Mouse (Mus musculus) cerebellum, adult 8-10 months (tissue): ENCODE measurements around the gene Slc25a20.
"Not testable (repeated sequence)": the region's sequence is repeated elsewhere in the genome, so short reads cannot be mapped to it uniquely, and the experiment has no call there.

Experiments
- DNase-seq: peaks from one replicate; pipeline ENCODE4 v3.0.0; 2022

Slc25a20 gene

DNA sequence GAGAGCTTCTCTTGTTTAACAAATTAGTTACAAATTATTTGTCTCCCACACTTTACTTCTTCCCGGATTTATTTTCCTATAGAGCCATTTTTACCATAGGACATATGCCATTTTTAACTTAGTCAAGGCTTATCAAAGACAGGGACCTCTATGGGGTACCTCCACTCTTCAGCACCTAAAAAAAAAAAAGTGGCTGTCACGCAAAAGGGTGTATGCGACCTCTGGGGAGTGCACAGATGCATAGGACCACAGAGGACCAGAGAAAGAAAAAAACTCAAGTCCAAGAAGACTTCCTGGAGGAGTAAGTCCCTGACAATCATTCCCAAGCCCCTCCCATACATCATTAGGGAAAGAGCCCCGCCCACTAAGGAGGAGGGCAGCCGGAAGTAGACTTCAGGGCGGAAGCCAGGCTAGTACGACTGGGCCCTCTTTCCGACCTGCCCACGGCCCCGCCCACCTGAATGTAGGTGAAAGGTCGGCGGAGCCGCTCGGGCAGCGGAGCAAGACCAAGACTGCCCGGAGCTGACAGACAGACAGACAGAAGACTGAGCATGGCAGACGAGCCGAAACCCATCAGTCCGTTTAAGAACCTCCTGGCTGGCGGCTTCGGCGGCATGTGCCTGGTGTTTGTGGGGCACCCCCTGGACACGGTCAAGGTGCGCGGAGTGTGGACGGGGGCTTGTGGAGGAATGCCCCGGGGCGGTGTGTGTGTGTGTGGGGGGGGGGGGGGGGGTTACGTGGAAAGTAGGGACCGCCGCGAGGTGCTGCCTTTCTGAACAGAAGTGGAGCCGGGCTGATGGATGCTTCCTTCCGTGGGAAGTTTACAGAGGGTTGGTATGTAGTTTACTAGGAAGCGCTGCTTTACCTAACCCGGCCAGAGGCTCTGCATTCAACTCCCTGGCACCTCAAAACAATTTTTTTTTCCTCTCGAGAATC, at the start of gene Slc25a20:
Gene Slc25a20 (plus strand): TSS at position 412 of the 936 bp plus-strand sequence.
- peak; percentile 60 for DNase-seq

DNA sequence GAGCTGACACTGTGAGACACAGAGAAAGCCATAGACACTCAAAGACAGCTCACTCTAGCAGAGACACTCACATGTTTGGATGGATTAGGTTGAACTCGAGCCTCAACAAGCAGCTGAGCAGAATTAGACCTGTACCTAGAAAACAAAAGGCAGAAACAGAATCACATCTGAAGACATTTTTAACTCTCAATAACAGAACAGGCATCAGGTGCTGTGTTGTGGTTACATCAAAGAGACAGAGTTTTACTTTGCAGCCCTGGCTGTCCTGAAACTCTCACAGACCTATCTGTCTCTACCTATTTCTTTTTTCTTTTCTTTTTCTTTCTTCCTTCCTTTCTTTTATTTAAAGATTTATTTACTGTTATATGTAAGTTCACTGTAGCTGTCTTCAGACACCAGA, 44.6 kb upstream of the Slc25a20 start:
- no peak for DNase-seq

DNA sequence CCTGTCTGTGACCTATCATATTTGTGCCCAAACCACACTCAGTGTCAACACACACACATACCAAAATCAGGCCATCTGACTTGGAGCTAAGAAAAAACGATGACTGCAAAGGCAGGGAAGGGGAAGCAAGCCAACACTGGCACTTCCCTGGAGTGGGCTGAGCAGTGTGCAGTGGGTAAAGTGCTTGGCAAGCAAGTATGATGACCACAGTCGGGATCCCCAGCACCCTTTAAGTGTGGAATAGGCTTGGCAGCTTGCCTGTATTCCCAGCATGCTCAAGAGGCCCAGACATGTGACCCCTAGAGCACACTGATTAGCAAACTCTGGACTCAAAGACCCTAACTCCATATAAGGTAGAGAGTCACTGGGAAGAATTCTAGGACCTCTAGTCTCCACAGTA, 35.4 kb upstream of the Slc25a20 start:
- no peak for DNase-seq

DNA sequence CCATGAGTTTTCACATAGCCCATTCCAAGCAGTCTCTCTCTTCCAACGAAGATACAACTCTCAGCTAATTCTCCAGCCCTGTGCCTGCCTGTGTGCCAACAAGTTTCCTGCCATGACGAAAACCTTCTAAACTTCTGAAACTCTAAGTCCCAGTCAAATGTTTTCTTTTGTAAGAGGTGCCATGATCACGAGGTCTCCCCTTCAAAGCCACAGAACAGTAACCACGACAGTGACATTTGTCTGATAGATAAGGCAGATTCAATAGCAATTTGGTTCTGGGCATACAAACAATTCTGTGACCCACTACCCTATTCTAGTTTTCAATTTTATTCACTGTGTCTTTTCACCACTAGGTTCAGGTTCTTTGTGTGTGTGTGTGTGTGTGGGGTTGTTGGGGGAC, 33.7 kb upstream of the Slc25a20 start:
- no peak for DNase-seq

DNA sequence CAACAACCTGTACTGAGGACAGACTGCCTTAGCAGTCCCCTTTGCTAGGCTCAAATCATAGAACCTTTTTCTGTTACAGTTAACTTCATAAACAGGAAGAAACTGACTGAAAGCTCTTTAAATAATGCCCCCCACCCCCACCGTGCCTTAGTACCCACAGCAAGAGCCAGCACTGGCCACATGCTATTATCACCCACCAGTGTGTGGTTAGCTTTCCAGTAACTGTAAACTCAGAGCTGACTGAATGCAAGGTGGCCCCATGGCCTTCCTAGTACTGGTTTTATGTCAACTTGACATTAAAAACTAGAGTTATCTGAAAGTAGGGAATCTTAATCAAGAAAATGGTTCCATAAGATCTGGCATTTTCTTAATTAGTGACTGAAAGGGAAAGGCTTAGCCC, 31.2 kb upstream of the Slc25a20 start:
- DNase-seq = no peak

DNA sequence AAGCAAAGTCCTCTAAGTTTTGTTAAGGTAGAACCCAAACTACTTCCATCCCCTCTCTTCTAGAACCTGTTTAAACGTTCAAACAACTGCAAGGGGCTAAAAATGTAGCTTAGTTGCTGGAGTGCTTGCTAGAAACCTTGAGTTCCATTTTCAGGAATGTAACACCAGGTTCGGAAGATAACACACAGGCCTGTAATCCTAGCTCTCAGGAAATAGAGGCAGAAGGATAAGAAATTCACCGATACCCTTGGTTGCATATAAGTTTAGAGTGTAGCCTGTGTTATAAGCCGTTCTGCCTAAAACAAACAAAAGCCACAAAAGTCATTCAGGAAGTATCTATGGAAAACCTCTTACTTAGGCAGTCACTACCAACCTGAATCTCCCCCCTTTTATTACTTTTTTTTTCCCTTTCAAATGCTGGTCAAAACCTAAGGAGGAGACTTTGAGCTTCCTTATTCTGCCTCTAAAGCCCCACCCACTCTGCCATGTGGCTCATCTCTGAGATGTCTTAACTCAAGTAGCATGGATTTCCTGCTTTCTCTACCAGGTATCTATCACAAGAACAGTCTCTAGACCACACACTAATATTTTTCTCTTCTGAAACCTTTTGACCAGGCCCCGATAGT, 30.1 kb upstream of the Slc25a20 start:
- DNase-seq = no peak

DNA sequence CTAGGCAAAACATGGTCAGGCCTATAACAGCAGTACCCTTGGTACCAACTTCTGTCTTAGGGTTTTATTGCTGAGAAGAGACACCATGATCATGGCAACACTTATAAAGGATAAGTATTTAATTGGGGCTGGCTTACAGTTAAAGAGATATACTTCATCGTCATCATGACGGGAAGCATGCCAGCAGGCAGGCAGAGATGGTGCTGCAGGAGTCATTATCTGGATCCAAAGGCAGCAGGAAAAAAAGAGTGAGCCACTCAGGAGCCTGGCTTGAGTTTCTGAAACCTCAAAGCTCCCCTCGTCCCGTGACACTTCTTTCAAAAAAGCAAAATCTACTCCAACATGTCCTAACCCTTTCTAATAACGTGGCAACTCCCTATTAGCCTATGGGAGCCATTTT, 29.5 kb upstream of the Slc25a20 start:
- DNase-seq = no peak

DNA sequence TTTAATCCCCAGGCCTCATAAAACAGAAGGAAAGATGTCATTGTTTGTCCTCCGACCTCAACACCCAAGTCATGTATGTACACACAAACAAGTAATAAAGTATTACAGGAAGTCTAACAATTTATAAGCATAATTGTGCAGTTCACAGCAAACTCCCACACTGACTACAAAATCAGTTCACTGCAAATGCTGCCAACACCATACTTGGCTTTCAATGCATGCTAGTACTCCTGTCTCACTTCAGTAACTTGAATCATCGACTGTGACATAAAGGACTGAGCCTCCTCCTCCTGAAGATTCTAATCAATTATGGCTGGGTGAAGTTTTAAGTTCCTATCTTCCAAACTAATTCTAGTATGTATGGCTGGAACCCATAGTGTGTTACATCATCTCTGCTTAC, 28.0 kb upstream of the Slc25a20 start:
- DNase-seq = no peak

DNA sequence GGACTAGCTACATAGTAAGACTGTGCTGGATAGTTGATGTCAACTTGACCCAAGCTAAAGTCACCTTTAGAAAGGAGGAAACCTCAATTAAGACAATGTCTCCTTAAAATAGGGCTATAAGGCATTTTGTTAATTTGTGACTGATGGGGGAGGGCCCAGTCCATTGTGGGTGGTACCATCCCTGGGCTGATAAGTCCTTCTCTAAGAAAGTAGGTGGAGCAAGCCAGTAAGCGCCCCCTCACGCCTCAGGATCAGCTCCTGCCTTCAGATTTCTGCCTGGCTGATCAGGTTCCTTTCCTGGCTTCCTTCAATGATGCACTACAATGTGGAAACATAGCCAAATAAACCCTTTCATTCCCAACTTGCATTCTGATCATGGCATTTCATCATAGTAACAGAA, 26.5 kb upstream of the Slc25a20 start:
- DNase-seq = no peak

DNA sequence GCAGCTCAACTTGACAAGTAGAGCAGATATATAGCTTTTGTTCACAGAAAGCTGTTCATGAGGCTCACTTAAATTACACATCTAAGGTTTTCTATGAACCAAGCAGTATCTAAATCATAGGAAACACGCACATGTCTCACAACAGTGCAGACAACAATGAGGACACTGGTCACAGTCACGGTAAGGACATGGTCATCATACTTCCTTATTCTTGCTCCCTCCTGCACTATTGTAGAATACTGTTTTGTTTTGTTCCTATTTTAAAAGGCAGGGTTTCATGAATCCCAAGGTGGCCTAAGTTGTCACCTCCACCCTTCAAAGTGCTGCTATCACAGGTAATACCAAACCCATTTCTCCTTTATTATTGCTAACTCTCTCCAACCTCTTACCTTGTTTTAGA, 22.1 kb upstream of the Slc25a20 start:
- no peak for DNase-seq

DNA sequence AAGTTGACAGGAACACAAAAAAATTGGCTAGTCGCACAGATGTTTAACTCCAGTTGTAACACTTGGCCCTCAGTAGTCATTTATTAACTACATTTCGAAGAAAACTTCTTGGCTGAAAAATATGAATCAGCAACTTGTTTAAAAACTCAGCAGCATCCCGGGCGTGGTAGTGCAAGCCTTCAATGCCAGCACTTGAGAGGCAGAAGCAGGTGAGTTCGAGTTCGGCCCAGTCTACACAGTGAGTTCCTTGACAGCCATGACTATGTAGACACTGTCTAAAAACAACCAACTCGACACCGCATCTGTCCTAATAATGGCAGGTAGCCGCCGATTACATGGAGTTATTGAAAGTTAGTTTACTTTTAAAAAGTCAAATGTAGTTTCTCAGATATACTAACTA, 13.7 kb upstream of the Slc25a20 start:
- no peak for DNase-seq

DNA sequence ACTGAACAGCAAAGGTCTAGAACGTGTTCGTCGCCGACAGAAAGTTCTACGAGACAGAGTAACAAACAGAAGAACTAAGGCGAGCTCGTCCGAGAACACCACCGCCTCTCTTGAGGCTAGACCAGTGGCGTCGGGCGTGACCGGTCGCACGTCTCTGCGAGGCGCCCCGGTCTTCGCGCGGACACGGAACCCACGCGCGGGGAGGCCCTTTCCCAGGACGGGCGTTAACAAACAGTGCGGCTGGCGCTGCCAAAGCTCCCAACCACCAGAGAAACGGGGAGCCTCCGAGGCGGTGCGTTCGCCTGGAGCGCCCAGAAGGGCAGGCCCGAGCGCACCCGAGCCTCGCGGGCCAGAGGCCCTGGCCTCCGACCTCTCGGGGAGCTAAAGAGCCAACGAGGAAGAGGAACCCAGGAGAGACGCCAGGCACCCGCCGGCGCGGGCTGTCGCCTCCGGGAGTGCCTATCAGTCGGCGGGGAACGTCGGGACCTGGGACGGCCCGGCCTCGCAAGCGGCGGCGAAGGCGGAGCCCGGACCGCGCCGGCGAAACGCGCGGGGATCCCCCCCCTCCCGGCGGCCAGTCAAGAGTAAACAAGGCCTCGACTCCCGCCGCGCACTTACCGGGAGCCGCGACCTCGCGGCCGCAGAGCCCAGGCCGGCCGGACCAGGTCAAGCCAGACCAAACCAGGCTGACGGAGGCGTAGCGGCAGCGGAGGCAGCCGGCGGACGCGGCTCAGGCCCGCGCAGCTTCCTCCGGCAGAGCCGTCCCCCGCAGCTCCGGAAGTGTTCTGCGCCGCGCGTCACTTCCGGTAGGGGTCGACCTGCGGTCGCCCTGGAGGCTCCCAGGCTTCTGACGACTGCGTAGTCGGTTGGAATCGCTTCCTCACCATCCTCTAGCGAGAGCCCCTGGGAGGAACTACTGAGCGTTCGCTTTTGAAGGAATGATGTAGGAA, 13.0 kb upstream of the Slc25a20 start, which contains the start of gene Arih2:
Gene Arih2 (minus strand): TSS at position 776 of the 950 bp plus-strand sequence.
- peak; percentile 90 for DNase-seq

DNA sequence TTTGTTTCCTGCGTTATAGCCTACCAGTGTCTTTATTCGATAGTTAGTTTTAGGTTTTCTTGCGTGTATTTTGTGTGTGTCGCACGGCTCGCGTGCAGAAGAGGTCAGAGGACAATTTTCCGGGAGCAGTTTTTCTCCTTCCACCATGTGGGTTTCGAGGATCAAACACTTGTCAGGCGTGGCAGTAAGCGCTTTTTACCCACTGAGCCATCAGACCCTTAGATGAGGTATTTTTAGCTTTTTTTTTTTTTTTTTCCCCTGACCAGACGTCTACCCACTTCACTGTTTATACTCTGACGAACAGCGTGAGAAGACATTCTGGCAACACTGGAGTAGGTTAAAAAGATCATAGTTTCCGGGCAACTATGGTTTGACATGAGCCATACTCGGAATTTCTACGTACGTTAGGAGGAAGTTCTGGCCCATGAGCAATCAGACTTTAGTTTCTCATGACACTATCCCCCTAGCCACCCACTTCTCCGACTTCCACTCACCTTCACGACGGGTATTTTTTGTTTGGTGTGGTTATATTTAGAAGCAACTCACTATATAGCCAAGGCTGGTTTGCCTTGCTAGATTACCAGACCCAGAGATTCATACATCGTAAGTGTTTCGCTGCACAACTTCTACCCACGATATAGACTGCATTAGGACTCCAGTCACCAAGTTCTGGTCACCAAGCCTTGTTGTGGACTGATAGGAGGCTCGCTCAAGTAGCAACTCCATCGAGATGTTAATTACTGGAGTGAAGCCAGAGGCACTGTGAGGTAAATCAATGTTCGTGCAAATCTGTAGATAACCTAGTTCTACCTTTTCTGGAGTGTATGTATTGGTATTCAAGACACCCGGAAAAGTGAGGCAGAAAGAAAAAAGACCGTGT, 12.1 kb upstream of the Slc25a20 start:
- DNase-seq = peak; percentile 23

DNA sequence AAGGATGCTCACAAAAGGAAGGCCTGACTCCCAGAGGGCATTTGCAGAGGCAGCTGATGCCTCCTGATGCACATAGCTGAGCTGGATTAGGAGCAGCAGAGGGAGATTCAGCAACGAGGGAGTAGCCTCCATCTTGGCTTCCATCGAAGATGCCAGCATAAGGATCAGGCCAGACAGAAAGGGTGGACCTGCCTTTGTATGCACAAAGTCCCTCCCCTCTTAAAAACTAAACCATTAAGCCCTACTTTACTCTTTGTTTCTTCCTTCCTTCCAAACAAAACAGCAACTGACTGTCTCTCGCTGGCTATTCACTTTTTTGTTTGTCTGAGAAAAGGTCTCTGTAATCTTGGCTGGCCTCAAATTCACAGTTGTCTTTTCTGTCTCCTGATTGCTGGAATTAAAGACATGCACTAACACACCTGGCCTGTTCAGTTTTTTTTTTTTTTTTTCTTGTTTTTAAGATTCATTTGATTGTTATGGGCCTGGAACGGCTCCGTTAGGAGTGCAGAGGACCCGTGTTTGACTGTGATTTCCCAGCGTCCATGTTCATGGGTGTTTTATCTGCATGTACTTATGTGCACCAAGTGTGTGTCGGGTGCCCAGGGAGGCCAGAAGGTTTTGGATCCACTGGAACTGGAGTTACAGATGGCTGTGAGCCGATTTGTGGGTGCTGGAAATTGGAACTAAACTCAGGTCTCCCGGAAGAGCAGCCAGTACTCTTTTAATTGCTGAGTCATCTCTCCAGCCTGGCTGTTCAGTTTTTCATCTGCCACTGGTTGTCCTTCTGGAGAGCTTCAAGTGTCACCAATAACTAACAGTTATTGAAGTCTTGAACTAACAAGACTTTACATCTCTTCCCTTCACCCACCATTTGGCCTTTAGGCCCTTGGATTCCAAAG, 7.1 kb upstream of the Slc25a20 start:
- no peak for DNase-seq

DNA sequence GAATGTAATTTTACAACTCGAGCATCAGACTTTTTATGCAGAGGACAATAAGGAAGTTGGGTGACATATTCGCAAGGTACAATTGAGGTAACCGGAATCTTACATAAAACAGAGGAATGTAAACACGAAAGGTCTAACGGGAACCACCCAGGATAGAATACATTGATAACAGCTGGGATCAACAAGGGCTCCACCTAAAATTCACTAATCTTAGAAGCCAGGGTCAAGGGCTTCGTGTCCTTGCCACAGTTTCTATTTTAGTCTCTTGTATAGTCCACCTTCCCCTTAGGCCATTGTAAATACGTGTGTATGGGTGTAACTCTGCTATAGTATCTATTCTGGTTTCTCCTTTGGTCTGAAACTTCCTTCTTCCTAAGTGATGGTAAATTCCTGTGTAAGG, 6.0 kb upstream of the Slc25a20 start:
- not testable (repeated sequence) for DNase-seq

DNA sequence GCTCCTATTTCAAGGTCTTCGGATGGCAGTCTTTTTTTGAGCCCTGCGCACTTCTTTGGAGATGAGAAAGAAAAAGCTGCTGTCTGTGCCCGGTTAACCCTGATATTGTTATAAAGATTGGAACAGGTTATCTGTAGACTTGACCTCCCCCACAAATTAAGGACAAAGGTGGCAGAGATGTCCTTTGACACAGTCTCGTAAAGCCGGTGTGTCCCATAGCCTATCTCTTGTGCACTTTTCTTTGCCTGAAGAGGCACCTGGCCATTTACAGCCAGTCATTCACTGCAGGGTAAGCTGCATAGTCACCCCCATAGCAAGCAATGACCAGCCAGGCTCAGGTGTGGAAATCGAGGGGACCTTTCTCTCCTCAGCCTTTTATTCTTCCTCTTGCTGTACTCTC, 772 bp downstream of the Slc25a20 start:
- no peak for DNase-seq

DNA sequence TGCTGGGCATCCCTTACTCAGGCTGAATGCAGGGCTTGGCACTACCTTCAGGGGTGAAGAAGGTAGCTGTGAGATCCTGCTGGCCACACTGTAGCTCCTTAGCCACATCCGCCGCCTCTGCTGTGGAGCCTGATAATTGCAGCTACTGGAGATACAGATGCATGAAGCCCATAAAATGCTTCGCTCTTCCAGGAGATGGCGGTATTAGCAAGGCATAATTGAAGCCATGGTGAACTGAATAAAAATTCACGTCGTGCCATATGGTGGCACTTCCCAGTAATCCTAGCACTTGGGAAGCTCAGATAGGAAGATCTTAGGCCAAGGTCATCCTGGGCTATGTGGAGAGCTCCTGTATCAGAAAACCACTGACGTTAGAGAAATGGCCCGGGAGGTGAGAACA, 8.0 kb downstream of the Slc25a20 start:
- no peak for DNase-seq

DNA sequence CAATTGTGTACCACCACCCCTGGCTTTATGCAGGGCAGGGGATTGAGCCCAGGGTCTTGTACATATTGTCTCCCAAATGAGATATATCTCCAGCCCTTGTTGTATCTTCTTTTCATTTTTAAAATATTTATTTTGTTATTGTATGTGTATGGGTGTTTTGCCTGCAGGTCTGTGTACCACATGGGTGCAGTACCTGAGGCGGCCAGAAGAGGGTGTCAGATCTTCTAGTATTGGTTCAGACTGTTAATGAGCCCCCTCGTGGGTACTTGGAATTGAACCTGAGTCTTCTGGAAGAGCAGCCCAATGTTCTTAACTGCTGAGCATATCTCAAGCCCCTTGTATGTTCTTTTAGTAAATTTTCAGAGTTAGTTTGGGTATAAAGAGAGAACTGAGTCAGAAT, 11.3 kb downstream of the Slc25a20 start:
- no peak for DNase-seq

DNA sequence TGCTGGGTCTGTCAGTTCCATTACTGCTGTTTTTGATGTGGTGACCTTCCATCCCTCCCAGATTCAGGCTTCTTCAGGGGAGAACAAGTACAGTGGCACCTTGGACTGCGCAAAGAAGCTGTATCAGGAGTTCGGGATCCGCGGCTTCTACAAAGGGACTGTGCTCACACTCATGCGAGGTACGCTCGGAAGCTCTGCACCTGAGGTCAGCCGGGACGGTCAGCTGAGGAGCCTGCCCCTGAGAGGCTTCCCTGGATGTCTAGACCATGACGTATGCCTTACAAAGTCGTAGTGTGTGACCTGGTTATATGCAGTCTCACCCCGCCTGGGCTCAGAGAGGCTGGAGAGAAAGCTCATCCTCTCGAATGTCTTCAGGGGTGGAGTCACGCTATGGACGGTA, 18.1 kb downstream of the Slc25a20 start:
- DNase-seq = no peak

DNA sequence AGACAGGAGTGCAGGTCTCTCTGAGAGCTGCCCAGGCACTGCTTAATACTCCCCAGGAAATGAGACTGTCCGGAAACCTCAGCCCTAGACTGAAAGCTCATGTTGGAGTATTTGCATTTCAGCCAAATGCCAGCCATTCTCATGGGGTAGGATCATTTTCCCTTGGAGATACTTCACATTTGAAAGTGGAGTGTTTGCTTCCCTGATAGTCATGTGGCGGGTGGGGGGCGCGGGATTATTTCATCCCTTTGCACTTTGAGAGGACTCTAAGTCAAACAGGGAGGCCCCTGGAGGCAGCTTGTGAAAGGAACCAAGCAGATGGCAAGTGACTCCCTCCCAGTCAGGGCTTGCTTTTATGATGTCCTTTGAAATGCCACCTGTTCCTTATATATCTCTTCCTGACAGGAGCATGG, 24.6 kb downstream of the Slc25a20 start:
- DNase-seq = no peak

DNA sequence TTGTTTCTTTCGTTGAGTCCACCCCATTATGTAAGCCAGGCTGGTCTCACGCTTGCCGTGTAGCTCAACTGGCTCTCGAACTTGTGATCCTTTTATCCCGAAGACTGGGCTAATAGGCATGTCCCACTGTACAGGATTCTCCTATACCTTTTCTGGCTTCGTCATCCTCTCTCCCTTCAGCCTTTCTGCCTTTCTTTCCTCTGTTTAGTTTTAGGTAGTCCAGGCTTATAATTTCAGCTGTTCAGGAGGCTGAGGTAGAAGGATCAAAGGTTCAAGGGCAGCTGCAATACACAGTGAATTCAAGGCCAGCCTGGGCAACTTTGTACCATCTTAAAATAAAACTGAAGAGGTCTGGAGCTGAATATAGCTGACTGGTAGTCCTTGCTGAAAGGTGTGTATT, 25.3 kb downstream of the Slc25a20 start:
- DNase-seq = no peak
